Mouse (Mus musculus) urinary bladder, postnatal 14 days (tissue): ENCODE measurements around the gene Tmf1.
A peak's percentile ranks its signal among the peaks of the same experiment; 100 is the strongest.

ENCODE experiments used
- DNase-seq: peaks from one replicate; pipeline ENCODE4 v3.0.0; 2021; ENCODE audit warnings: low spot score

Tmf1 gene

GRCm38 (mm10) chr6:97202477-97202876 is 23.6 kb upstream of the Tmf1 start:
- DNase-seq: no peak

- DNase-seq: no peak
Observed at GRCm38 (mm10) chr6:97200437-97200836, 21.5 kb upstream of the Tmf1 start.

- DNase-seq: no peak
Observed at GRCm38 (mm10) chr6:97179367-97179828, 476 bp upstream of the Tmf1 start.

GRCm38 (mm10) chr6:97175716-97176115 is 3.2 kb downstream of the Tmf1 start:
- no peak for DNase-seq

GRCm38 (mm10) chr6:97150156-97150555 is 28.8 kb downstream of the Tmf1 start:
- DNase-seq: no peak

- DNase-seq: no peak
Observed at GRCm38 (mm10) chr6:97149721-97150120, 29.2 kb downstream of the Tmf1 start.

GRCm38 (mm10) chr6:97148383-97149251 is 30.3 kb downstream of the Tmf1 start, which contains the start of gene Eogt:
TSS of gene Eogt (minus strand) at chr6:97149182.
- peak; percentile 80 for DNase-seq

GRCm38 (mm10) chr6:97147755-97148382 is 31.1 kb downstream of the Tmf1 start:
- peak; percentile 44 for DNase-seq

- DNase-seq: peak; percentile 79
Observed at GRCm38 (mm10) chr6:97145156-97145555, 33.8 kb downstream of the Tmf1 start.

GRCm38 (mm10) chr6:97144359-97144758 is 34.6 kb downstream of the Tmf1 start:
- DNase-seq: no peak

GRCm38 (mm10) chr6:97142611-97143010 is 36.3 kb downstream of the Tmf1 start:
- DNase-seq: no peak

- no peak for DNase-seq
Observed at GRCm38 (mm10) chr6:97141811-97142210, 37.1 kb downstream of the Tmf1 start.

- DNase-seq: no peak
Observed at GRCm38 (mm10) chr6:97132707-97133303, 46.1 kb downstream of the Tmf1 start.

- DNase-seq: no peak
Observed at GRCm38 (mm10) chr6:97131808-97132207, 47.1 kb downstream of the Tmf1 start.

GRCm38 (mm10) chr6:97130979-97131378 is 47.9 kb downstream of the Tmf1 start:
- no peak for DNase-seq

- DNase-seq: peak; percentile 50
Observed at GRCm38 (mm10) chr6:97124336-97125010, 54.4 kb downstream of the Tmf1 start.

GRCm38 (mm10) chr6:97120922-97121321 is 58.0 kb downstream of the Tmf1 start:
- DNase-seq: no peak

GRCm38 (mm10) chr6:97118327-97118726 is 60.6 kb downstream of the Tmf1 start:
- DNase-seq: no peak

- DNase-seq: no peak
Observed at GRCm38 (mm10) chr6:97116896-97117295, 62.0 kb downstream of the Tmf1 start.

- no peak for DNase-seq
Observed at GRCm38 (mm10) chr6:97114821-97115220, 64.1 kb downstream of the Tmf1 start.

- DNase-seq: no peak
Observed at GRCm38 (mm10) chr6:97112177-97112576, 66.7 kb downstream of the Tmf1 start.

- DNase-seq: peak; percentile 34
Observed at GRCm38 (mm10) chr6:97106777-97107176, 72.1 kb downstream of the Tmf1 start.
